Mouse (Mus musculus): Measurements from ENCODE around the gene Stk33.
A peak's percentile ranks its signal among the peaks of the same experiment; 100 is the strongest.

Gene Stk33

GRCm38 (mm10) chr7:109238724-109239123 is 200.2 kb downstream of the Stk33 start:
- DNase-seq: no peak

DNA sequence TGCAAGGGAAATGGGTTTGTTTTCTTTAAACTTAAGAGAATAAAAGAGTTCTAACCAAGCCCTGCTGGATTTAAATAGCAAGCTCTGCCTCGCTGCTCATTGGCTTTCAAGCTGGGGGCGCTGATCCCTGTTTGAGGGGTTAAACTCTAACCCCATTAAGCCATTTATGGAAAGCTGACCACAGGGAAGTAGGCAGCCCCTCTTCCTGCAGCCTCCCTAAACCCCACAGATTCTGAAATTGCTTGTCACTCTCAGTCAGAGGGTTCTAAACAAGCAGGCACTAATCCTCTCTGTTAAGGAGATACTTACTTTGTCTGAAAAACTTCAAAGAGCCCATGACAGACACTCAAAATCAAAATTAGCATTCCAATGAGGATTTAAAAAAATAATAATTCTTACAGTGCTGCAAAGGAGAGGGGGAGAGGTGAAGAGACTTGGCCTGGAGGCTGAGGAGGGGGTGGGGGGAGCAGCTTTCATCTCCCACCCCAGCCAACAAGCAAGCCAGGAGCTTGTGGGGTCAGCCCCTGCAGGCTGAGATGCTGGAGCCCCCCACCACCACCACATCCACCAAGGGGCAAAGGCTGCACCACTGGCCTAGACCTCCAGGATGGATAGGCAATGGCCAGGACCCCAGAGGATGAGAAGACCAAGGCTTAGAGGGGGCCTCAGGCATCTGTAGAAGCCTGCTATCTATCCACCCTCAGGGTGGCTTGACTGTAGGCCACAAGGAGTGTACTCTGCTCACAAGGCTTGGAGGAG is 203.8 kb downstream of the Stk33 start:
- DNase-seq: no peak

- no peak for DNase-seq
These were observed 204.4 kb downstream of the Stk33 start for GRCm38 (mm10) chr7:109234476-109234875.

DNA sequence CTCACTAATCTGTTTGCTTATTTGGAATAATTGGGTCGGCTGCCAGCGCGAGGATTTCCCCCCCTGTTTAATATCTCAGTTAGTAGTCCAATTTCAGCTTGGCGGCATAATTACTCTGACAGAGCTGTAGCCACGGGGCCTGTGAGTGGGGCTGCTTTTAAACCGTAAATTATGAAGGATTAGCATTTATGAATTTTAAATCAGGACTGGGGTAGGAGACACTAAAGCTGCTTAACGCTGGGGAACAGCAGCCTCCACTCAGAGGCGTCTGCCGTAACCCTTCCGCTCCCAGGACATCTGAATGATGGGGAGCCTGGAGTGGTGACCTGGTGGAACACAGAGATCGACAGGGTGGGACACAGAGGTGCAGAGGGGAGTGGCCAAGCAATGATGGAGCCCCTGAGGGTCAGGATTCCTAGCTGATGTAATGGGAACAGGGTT is 207.0 kb downstream of the Stk33 start:
- DNase-seq: no peak

DNA sequence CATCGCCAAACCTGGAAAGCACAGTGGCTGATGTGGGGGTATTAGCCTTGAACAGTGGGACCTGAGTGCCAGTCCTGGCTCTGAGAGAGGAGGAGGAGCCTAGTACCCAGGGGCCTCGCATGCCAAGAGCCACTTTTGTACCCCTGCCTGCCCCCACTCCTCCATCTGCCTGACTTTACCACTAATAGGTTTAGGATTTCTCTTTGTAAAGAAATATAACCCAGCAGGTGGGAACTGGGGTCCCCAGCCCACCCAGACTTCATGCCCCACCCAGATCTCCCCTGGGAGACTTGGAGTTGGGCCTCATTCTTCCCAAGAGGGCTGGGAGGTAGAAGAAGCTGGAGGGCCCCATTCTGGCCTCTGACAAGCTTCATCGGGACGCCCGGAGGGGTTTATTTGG is 207.6 kb downstream of the Stk33 start:
- no peak for DNase-seq

GRCm38 (mm10) chr7:109230806-109231205 is 208.1 kb downstream of the Stk33 start:
- DNase-seq: peak; percentile 54 to 78

Data from kidney, postnatal 25 days (tissue).